Mouse (Mus musculus): ENCODE measurements around the gene Thg1l. TPM values are rescaled to one million over a fixed set of nuclear protein-coding genes. Genes with fewer than 3 reads are reported as not detected.

The Thg1l gene
- total RNA-seq (2014; rRNA removed) (12.2 and 13.2 TPM in 2 replicates), polyA plus RNA-seq (2015; fragmentation: Nextera tagmentation; extraction: Ambion mirVana) (8.0 and 10.1 TPM in 2 replicates)

GRCm38 (mm10) chr11:45955127-45955627 lies at the start of gene Thg1l:
Gene Thg1l (minus strand): TSS chr11:45955494.
- Histone ChIP-seq H3K9ac (peak within 1 kb of the TSS; percentile 45), H3K4me3 (ENCODE audit: low read depth, low read length) (peak within 1 kb of the TSS; percentile 46), H3K9me3 (ENCODE audit: low read length) (no peaks in the 10 kb centered on the region), H3K27ac (ENCODE audit: low read depth, low read length) (peak within 1 kb of the TSS; percentile 42), H3K27me3 (ENCODE audit: insufficient read depth, low read length) (no peaks in the 10 kb centered on the region), H3K4me1 (ENCODE audit: insufficient read depth) (no peaks in the 10 kb centered on the region), H3K4me2 (ENCODE audit: low read depth) (peak within 1 kb of the TSS; percentile 52), H3K36me3 (ENCODE audit: insufficient read depth) (0 out of 2 replicates have a peak, but pooled peaks cover 5% of the 10 kb centered on the region)
- 2% methylated on average over 32 of the region's 32 CpGs for WGBS
- DNase-seq (peak; percentile 98), ATAC-seq (peak; percentile 100)
- TF ChIP-seq CTCF (IDR thresholded peaks at IDR 0.05; ENCODE audit: low read depth), result no peak

GRCm38 (mm10) chr11:45992087-45992486 lies 36.8 kb upstream of the Thg1l start:
- DNase-seq, result no peak
- Histone ChIP-seq H3K4me2 (ENCODE audit: low read depth) (peak overlapping the region; percentile 32; the same call in 1 of the 2 replicates), H3K9ac (no peak overlapping the region), H3K36me3 (ENCODE audit: insufficient read depth) (no peaks in the 10 kb centered on the region), H3K27me3 (ENCODE audit: insufficient read depth, low read length) (no peaks in the 10 kb centered on the region), H3K4me1 (ENCODE audit: insufficient read depth) (no peaks in the 10 kb centered on the region), H3K27ac (ENCODE audit: low read depth, low read length) (no peak overlapping the region), H3K9me3 (ENCODE audit: low read length) (no peaks in the 10 kb centered on the region), H3K4me3 (ENCODE audit: low read depth, low read length) (no peak overlapping the region)
- TF ChIP-seq CTCF (IDR thresholded peaks at IDR 0.05; ENCODE audit: low read depth), result no peak
- ATAC-seq, result no peak
- 48% methylated on average over 13 of the region's 13 CpGs for WGBS

DNA sequence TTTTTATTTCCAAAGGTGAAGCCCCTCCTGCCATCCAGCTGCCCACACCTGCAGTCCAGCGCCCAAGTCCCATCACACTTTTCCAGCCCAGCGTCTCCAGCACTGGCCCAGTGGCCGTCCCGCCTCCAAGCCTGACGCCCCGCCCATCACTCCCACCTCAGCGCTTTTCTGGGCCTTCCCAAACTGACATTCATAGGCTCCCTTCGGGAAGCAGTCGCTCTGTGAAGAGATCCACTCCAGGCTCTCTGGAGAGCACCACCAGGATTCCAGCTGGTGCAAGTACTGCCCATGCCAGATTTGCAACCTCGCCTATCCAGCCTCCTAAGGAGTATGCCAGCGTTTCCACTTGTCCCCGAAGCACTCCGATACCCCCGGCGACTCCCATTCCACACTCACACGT lies 36.3 kb upstream of the Thg1l start:
- no peak overlapping the region for H3K9ac ChIP-seq
- H3K9me3 ChIP-seq (ENCODE audit: low read length), result no peaks in the 10 kb centered on the region
- no peaks in the 10 kb centered on the region for H3K36me3 ChIP-seq (ENCODE audit: insufficient read depth)
- ATAC-seq, result no peak
- peak overlapping the region; percentile 32; the same call in 1 of the 2 replicates for H3K4me2 ChIP-seq (ENCODE audit: low read depth)
- no peaks in the 10 kb centered on the region for H3K27me3 ChIP-seq (ENCODE audit: insufficient read depth, low read length)
- 9% methylated on average over 16 of the region's 16 CpGs for WGBS
- no peak overlapping the region for H3K27ac ChIP-seq (ENCODE audit: low read depth, low read length)
- TF ChIP-seq CTCF (IDR thresholded peaks at IDR 0.05; ENCODE audit: low read depth), result no peak
- H3K4me3 ChIP-seq (ENCODE audit: low read depth, low read length), result 0 out of 2 replicates have a peak overlapping the region, but pooled peaks have one; percentile 7
- H3K4me1 ChIP-seq (ENCODE audit: insufficient read depth), result no peaks in the 10 kb centered on the region
- DNase-seq, result no peak

DNA sequence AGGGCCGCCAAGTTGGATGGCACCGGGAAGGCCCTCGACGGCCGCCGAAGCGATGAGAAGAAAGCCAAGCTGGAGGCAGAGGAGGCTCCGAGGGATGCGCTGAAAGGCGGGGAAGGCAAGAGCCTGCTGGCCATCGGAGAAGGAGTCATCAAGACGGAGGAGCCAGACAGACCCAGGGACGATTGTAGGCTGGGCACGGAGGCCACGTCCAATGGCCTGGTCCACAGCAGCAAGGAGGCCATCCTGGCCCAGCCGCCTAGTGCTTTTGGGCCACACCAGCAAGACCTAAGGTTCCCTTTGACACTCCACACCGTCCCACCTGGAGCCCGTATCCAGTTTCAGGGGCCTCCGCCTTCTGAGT lies 25.6 kb upstream of the Thg1l start:
- no peak for TF ChIP-seq CTCF (IDR thresholded peaks at IDR 0.05; ENCODE audit: low read depth)
- no peak for ATAC-seq
- peak overlapping the region; percentile 58 for H3K4me3 ChIP-seq (ENCODE audit: low read depth, low read length)
- 36% methylated on average over 19 of the region's 19 CpGs for WGBS
- no peaks in the 10 kb centered on the region for H3K36me3 ChIP-seq (ENCODE audit: insufficient read depth)
- peak overlapping the region; percentile 91 for H3K4me2 ChIP-seq (ENCODE audit: low read depth)
- H3K27me3 ChIP-seq (ENCODE audit: insufficient read depth, low read length), result no peaks in the 10 kb centered on the region
- peak overlapping the region; percentile 59; the same call in 1 of the 2 replicates for H3K27ac ChIP-seq (ENCODE audit: low read depth, low read length)
- no peaks in the 10 kb centered on the region for H3K9me3 ChIP-seq (ENCODE audit: low read length)
- no peaks in the 10 kb centered on the region for H3K4me1 ChIP-seq (ENCODE audit: insufficient read depth)
- peak overlapping the region; percentile 75 for H3K9ac ChIP-seq
- no peak for DNase-seq

- no peaks in the 10 kb centered on the region for H3K9me3 ChIP-seq (ENCODE audit: low read length)
- H3K27ac ChIP-seq (ENCODE audit: low read depth, low read length), result peak within 1 kb of the TSS; percentile 59; the same call in 1 of the 2 replicates
- no peak for TF ChIP-seq CTCF (IDR thresholded peaks at IDR 0.05; ENCODE audit: low read depth)
- H3K4me1 ChIP-seq (ENCODE audit: insufficient read depth), result no peaks in the 10 kb centered on the region
- peak; percentile 99 for ATAC-seq
- peak within 1 kb of the TSS; percentile 58 for H3K4me3 ChIP-seq (ENCODE audit: low read depth, low read length)
- H3K4me2 ChIP-seq (ENCODE audit: low read depth), result peak within 1 kb of the TSS; percentile 91
- peak within 1 kb of the TSS; percentile 75 for H3K9ac ChIP-seq
- 12% methylated on average over 78 of the region's 115 CpGs for WGBS
- DNase-seq, result peak; percentile 79
- no peaks in the 10 kb centered on the region for H3K36me3 ChIP-seq (ENCODE audit: insufficient read depth)
- no peaks in the 10 kb centered on the region for H3K27me3 ChIP-seq (ENCODE audit: insufficient read depth, low read length)
Measured at GRCm38 (mm10) chr11:45979946-45980892, 24.9 kb upstream of the Thg1l start, which contains the start of gene Sox30. Gene Sox30 (plus strand): TSS chr11:45980310.

GRCm38 (mm10) chr11:45976061-45976460 lies 20.8 kb upstream of the Thg1l start:
- TF ChIP-seq CTCF (IDR thresholded peaks at IDR 0.05; ENCODE audit: low read depth), result no peak
- WGBS, result 54% methylated on average over 3 of the region's 3 CpGs
- ATAC-seq (no peak), DNase-seq (peak; percentile 3)
- no peak overlapping the region for H3K9ac ChIP-seq
- no peaks in the 10 kb centered on the region for H3K4me1 ChIP-seq (ENCODE audit: insufficient read depth)
- no peaks in the 10 kb centered on the region for H3K36me3 ChIP-seq (ENCODE audit: insufficient read depth)
- no peaks in the 10 kb centered on the region for H3K9me3 ChIP-seq (ENCODE audit: low read length)
- H3K27me3 ChIP-seq (ENCODE audit: insufficient read depth, low read length), result no peaks in the 10 kb centered on the region
- no peak overlapping the region for H3K27ac ChIP-seq (ENCODE audit: low read depth, low read length)
- no peak overlapping the region for H3K4me3 ChIP-seq (ENCODE audit: low read depth, low read length)
- no peak overlapping the region for H3K4me2 ChIP-seq (ENCODE audit: low read depth)

DNA sequence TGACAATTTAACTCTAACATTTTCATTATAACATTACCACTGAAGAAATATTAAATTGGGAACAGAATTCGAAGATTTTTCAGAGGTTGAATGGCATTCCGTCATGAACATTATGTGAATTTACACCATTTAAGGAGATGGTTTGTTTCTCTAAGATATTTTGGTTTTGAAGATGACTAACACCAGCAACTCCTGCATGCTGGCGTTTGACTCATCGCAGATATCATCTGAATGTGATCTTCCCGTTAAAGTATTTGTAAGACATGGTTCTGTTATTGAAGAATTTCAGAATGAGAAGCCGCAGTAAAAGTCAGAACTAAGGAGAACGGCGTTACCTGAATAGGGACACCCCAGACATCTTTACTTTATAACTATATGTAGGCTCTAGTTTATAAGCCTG lies 19.2 kb upstream of the Thg1l start:
- no peak overlapping the region for H3K9ac ChIP-seq
- no peak overlapping the region for H3K4me3 ChIP-seq (ENCODE audit: low read depth, low read length)
- H3K27ac ChIP-seq (ENCODE audit: low read depth, low read length), result no peak overlapping the region
- H3K4me2 ChIP-seq (ENCODE audit: low read depth), result no peak overlapping the region
- no peak for TF ChIP-seq CTCF (IDR thresholded peaks at IDR 0.05; ENCODE audit: low read depth)
- no peaks in the 10 kb centered on the region for H3K36me3 ChIP-seq (ENCODE audit: insufficient read depth)
- DNase-seq, result no peak
- H3K27me3 ChIP-seq (ENCODE audit: insufficient read depth, low read length), result no peaks in the 10 kb centered on the region
- no peak for ATAC-seq
- no peaks in the 10 kb centered on the region for H3K9me3 ChIP-seq (ENCODE audit: low read length)
- H3K4me1 ChIP-seq (ENCODE audit: insufficient read depth), result no peaks in the 10 kb centered on the region
- 90% methylated on average over 8 of the region's 8 CpGs for WGBS
